Mouse (Mus musculus): Measurements from ENCODE around the gene Kcnj12.

- TF ChIP-seq CTCF (IDR thresholded peaks at IDR 0.05; ENCODE audit: low read depth) (no peak), EP300 (optimal IDR thresholded peaks at IDR 0.05) (no peak)
Measured at GRCm38 (mm10) chr11:61074646-61075317, 52.4 kb downstream of the Kcnj12 start.

Data from stomach, postnatal 0 days (tissue).